Mouse (Mus musculus) thymus, adult 2 months (tissue): ENCODE results near the gene Rab35.

Source experiments
- CTCF ChIP-seq: fragments of 200-500 bp; IDR thresholded peaks from 2 replicates; pipeline ENCODE4 v1.5.1; 2012; ENCODE audit warnings: mild to moderate bottlenecking, control low read depth, low read length, moderate library complexity, borderline replicate concordance; ENCODE audit not compliant: control insufficient read depth, poor library complexity, insufficient read depth; ENCODE audit errors: extremely low read depth
- POLR2A ChIP-seq: fragments of 200-500 bp; IDR thresholded peaks from 2 replicates; pipeline ENCODE4 v1.6.1; 2012; ENCODE audit warnings: mild to moderate bottlenecking, low read length, control low read depth, moderate library complexity; ENCODE audit not compliant: control insufficient read depth, poor library complexity, insufficient read depth; ENCODE audit errors: extremely low read depth

DNA sequence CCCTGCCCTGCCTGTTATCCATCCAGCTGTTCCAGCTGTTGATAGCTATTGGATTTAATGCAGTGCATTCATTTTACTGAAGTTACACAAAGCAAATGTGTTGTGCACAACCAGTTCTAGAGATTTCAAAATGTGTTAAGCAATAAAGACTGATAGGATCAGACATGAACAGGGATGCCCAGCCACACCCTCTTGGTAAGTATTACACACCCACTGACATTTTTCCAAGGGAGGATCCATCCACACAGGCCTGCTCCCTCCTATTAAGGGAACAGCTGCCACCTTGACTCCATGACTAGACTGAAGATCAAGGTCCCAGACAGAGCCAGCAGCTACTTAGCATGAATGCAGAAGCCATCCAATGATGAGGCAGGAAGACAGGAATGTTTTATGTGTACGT, 25.5 kb downstream of the Rab35 start:
- no peak for TF ChIP-seq CTCF
- no peak for TF ChIP-seq POLR2A
